Mouse (Mus musculus): ENCODE data around the gene Repin1. TPM values are rescaled to one million over a fixed set of nuclear protein-coding genes. Genes with fewer than 3 reads are reported as not detected.

Repin1 gene
- total and polyA plus RNA-seq, 3 experiments: 10.7 to 28.0 (median 12.8) TPM

- H3K4me1 ChIP-seq (ENCODE audit: control insufficient read depth in 1 of 2, insufficient read depth in 2 of 2): peaks cover 3 to 29% of the 10 kb centered on the region in 2 experiments
Observed at GRCm38 (mm10) chr6:48581257-48581656, 12.4 kb upstream of the Repin1 start.

DNA sequence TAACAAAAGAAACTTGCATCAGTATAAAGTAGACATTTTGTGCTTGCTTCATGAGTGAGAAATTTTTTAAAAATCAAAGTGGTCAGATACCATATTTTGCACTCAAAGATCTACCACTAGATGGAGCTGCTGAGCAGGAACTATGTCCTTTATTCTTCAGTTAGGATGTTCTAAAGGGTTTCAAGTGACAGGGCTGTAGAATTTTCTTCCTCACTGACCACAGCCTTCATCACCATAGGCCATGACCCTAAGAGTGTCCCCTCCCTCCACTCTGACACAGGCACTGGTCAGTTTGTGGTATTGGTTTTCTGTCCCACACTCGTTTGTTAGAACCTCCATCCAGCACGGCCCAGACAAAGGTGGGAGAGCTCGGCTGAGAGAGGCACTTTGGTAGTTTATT is 11.6 kb upstream of the Repin1 start:
- in situ Hi-C loops (cut with MboI; ENCODE audit: low pct_ligation_motif_present, low pct_unique_long_range_greater_than_20kb, low sequenced_read_pairs): no loop called here
- dilution Hi-C loops (cut with MboI; ENCODE audit: extremely low pct_ligation_motif_present, extremely low pct_unique_long_range_greater_than_20kb, low sequenced_read_pairs): no loop called here
- no peaks in the 10 kb centered on the region for H3K36me3 ChIP-seq (replicated peaks in 1 of 2; ENCODE audit: control insufficient read depth in 1 of 2, insufficient read depth in 1 of 2, low read length in 1 of 2)
- H3K9ac ChIP-seq (ENCODE audit: insufficient read depth, low read depth): no peak overlapping the region
- peaks cover 3% of the 10 kb centered on the region for H3K9me3 ChIP-seq (replicated peaks; ENCODE audit: low read length)
- no peak overlapping the region for H3K27ac ChIP-seq (ENCODE audit: insufficient read depth, low read depth)
- no peaks in the 10 kb centered on the region for H3K79me2 ChIP-seq (replicated peaks; ENCODE audit: control insufficient read depth, extremely low read depth, insufficient read depth, poor library complexity, severe bottlenecking)
- no peak overlapping the region for H3K4me3 ChIP-seq (replicated peaks in 1 of 3; ENCODE audit: low read depth in 2 of 3, low read length in 2 of 3, poor library complexity in 1 of 3)
- H3K27me3 ChIP-seq (replicated peaks): no peaks in the 10 kb centered on the region
- H3K4me1 ChIP-seq (ENCODE audit: control insufficient read depth in 1 of 2, insufficient read depth in 2 of 2): peaks cover 3 to 29% of the 10 kb centered on the region in 2 experiments
- peak; percentile 74 for DNase-seq (ENCODE audit: extremely low read depth)
- no peak overlapping the region for H3K4me2 ChIP-seq (ENCODE audit: insufficient read depth, low read depth, poor library complexity, severe bottlenecking)
- TF ChIP-seq HCFC1 (IDR thresholded peaks at IDR 0.05; ENCODE audit: low read depth, low read length) (no peak), ELF1 (IDR thresholded peaks at IDR 0.05; ENCODE audit: low read depth, low read length) (no peak), GABPA (IDR thresholded peaks at IDR 0.05; ENCODE audit: insufficient replicate concordance, low read depth, low read length) (no peak), TBP (conservative IDR thresholded peaks at IDR 0.05; ENCODE audit: low read depth, low read length) (no peak), ZNF384 (IDR thresholded peaks at IDR 0.05; ENCODE audit: low read depth, low read length) (0 out of 2 replicates have a peak, but pooled peaks have one; percentile 17), NELFE (IDR thresholded peaks at IDR 0.05; ENCODE audit: low read depth, low read length) (no peak), JUND (conservative IDR thresholded peaks at IDR 0.05; ENCODE audit: low read depth, low read length) (no peak), POLR2A (IDR thresholded peaks at IDR 0.05; ENCODE audit: low read depth, low read length) (no peak), USF1 (IDR thresholded peaks at IDR 0.05; ENCODE audit: low read depth, low read length) (no peak), MAFK (IDR thresholded peaks at IDR 0.05; ENCODE audit: insufficient replicate concordance, low read length) (no peak), IRF4 (IDR thresholded peaks at IDR 0.05; ENCODE audit: low read depth, low read length) (no peak), UBTF (IDR thresholded peaks at IDR 0.05; ENCODE audit: low read depth, low read length) (no peak), ZKSCAN1 (IDR thresholded peaks at IDR 0.05; ENCODE audit: borderline replicate concordance, low read depth, low read length) (no peak), MAX (IDR thresholded peaks at IDR 0.05; ENCODE audit: low read length) (no peak), MYC (IDR thresholded peaks at IDR 0.05; ENCODE audit: low read depth, low read length) (no peak), ZC3H11A (IDR thresholded peaks at IDR 0.05; ENCODE audit: low read depth, low read length) (peak; percentile 7; the same call in 1 of the 2 replicates), ZMIZ1 (IDR thresholded peaks at IDR 0.05; ENCODE audit: low read depth, low read length) (no peak), SMC3 (IDR thresholded peaks at IDR 0.05; ENCODE audit: low read depth, low read length) (peak; percentile 83), RAD21 (IDR thresholded peaks at IDR 0.05; ENCODE audit: low read depth, low read length) (peak; percentile 74), CTCF (conservative IDR thresholded peaks at IDR 0.05 in 1 of 2, IDR thresholded peaks at IDR 0.05 in 1 of 2; ENCODE audit: low read depth in 2 of 2, low read length in 2 of 2) (peak; percentile 68 to 83), TCF12 (IDR thresholded peaks at IDR 0.05; ENCODE audit: low read depth, low read length) (no peak), KAT2A (IDR thresholded peaks at IDR 0.05; ENCODE audit: insufficient replicate concordance, low read length) (no peak), MXI1 (IDR thresholded peaks at IDR 0.05; ENCODE audit: low read depth, low read length) (no peak), JUN (IDR thresholded peaks at IDR 0.05; ENCODE audit: insufficient read depth, low read depth, low read length) (no peak), MEF2A (IDR thresholded peaks at IDR 0.05; ENCODE audit: borderline replicate concordance, low read depth, low read length) (no peak), PAX5 (IDR thresholded peaks at IDR 0.05; ENCODE audit: low read length) (no peak), EP300 (IDR thresholded peaks at IDR 0.05; ENCODE audit: low read length) (no peak), RCOR1 (conservative IDR thresholded peaks at IDR 0.05; ENCODE audit: low read depth, low read length) (no peak), E2F4 (IDR thresholded peaks at IDR 0.05; ENCODE audit: insufficient replicate concordance, low read depth, low read length) (no peak)

More at GRCm38 (mm10) chr6:48581257-48581656, 12.4 kb upstream of the Repin1 start:
- Histone ChIP-seq H3K27me3 (replicated peaks) (no peaks in the 10 kb centered on the region), H3K9me3 (replicated peaks; ENCODE audit: low read length) (peaks cover 2% of the 10 kb centered on the region), H3K9ac (ENCODE audit: insufficient read depth, low read depth) (no peak overlapping the region), H3K36me3 (replicated peaks in 1 of 2; ENCODE audit: control insufficient read depth in 1 of 2, insufficient read depth in 1 of 2, low read length in 1 of 2) (no peaks in the 10 kb centered on the region), H3K4me2 (ENCODE audit: insufficient read depth, low read depth, poor library complexity, severe bottlenecking) (no peak overlapping the region), H3K79me2 (replicated peaks; ENCODE audit: control insufficient read depth, extremely low read depth, insufficient read depth, poor library complexity, severe bottlenecking) (no peaks in the 10 kb centered on the region), H3K4me3 (replicated peaks in 1 of 3; ENCODE audit: low read depth in 2 of 3, low read length in 2 of 3, poor library complexity in 1 of 3) (no peak overlapping the region), H3K27ac (ENCODE audit: insufficient read depth, low read depth) (no peak overlapping the region)
- dilution Hi-C loops (cut with MboI; ENCODE audit: extremely low pct_ligation_motif_present, extremely low pct_unique_long_range_greater_than_20kb, low sequenced_read_pairs) (no loop called here), in situ Hi-C loops (cut with MboI; ENCODE audit: low pct_ligation_motif_present, low pct_unique_long_range_greater_than_20kb, low sequenced_read_pairs) (no loop called here)
- DNase-seq (ENCODE audit: extremely low read depth): no peak
- TF ChIP-seq JUN (IDR thresholded peaks at IDR 0.05; ENCODE audit: insufficient read depth, low read depth, low read length): no peak
- TF ChIP-seq CHD1 (IDR thresholded peaks at IDR 0.05; ENCODE audit: low read depth, low read length): no peak
- no peak for TF ChIP-seq GABPA (IDR thresholded peaks at IDR 0.05; ENCODE audit: insufficient replicate concordance, low read depth, low read length)
- TF ChIP-seq MEF2A (IDR thresholded peaks at IDR 0.05; ENCODE audit: borderline replicate concordance, low read depth, low read length): no peak
- TF ChIP-seq USF1 (IDR thresholded peaks at IDR 0.05; ENCODE audit: low read depth, low read length): no peak
- TF ChIP-seq UBTF (IDR thresholded peaks at IDR 0.05; ENCODE audit: low read depth, low read length): no peak
- TF ChIP-seq IRF4 (IDR thresholded peaks at IDR 0.05; ENCODE audit: low read depth, low read length): no peak
- TF ChIP-seq BHLHE40 (IDR thresholded peaks at IDR 0.05; ENCODE audit: low read depth, low read length): no peak
- no peak for TF ChIP-seq NELFE (IDR thresholded peaks at IDR 0.05; ENCODE audit: low read depth, low read length)
- no peak for TF ChIP-seq JUND (conservative IDR thresholded peaks at IDR 0.05; ENCODE audit: low read depth, low read length)
- no peak for TF ChIP-seq HCFC1 (IDR thresholded peaks at IDR 0.05; ENCODE audit: low read depth, low read length)
- TF ChIP-seq CTCF (conservative IDR thresholded peaks at IDR 0.05 in 1 of 2, IDR thresholded peaks at IDR 0.05 in 1 of 2; ENCODE audit: low read depth in 2 of 2, low read length in 2 of 2): no peak
- no peak for TF ChIP-seq NRF1 (IDR thresholded peaks at IDR 0.05; ENCODE audit: low read depth, low read length)
- no peak for TF ChIP-seq RCOR1 (conservative IDR thresholded peaks at IDR 0.05; ENCODE audit: low read depth, low read length)
